Mouse (Mus musculus) MEL (cell line): Measurements from ENCODE around the gene Basp1. TPM values are rescaled to one million over a fixed set of nuclear protein-coding genes. Genes with fewer than 3 reads are reported as not detected.

Experiments
- DNase-seq: peaks from one replicate; pipeline ENCODE4 v3.0.0; 2011; ENCODE audit warnings: low read depth, low spot score
- H3K27ac ChIP-seq: 2 replicates; pipeline ENCODE4 v1.5.1; 2012; ENCODE audit warnings: low read depth, mild to moderate bottlenecking, control low read depth, low read length, moderate library complexity; ENCODE audit not compliant: control insufficient read depth
- H3K27me3 ChIP-seq, 2 experiments: fragments of 150-350 bp in 1 of 2; sonication (generic) in 1 of 2; 2 replicates each; pipeline ENCODE4 v1.6.1; 2012; ENCODE audit warnings: low read length in 2 of 2, mild to moderate bottlenecking in 2 of 2, improper control_type of control experiment in 1 of 2, moderate library complexity in 1 of 2; ENCODE audit not compliant: insufficient read depth in 2 of 2, control insufficient read depth in 1 of 2
- H3K36me3 ChIP-seq, 2 experiments: 2 replicates each; pipeline ENCODE4 v1.6.1; 2012 to 2014; ENCODE audit warnings: low read length in 2 of 2, improper control_type of control experiment in 1 of 2, inconsistent platforms in 1 of 2, mild to moderate bottlenecking in 1 of 2; ENCODE audit not compliant: insufficient read depth in 2 of 2, control insufficient read depth in 1 of 2
- H3K4me1 ChIP-seq, 2 experiments: fragments of 150-350 bp in 1 of 2; sonication (generic) in 1 of 2; 2 replicates each; pipeline ENCODE4 v1.6.1; 2012; ENCODE audit warnings: low read length in 2 of 2, improper control_type of control experiment in 1 of 2, mild to moderate bottlenecking in 1 of 2; ENCODE audit not compliant: insufficient read depth in 2 of 2, control insufficient read depth in 1 of 2
- H3K4me3 ChIP-seq, 2 experiments: fragments of 150-350 bp in 1 of 2; sonication (generic) in 1 of 2; 2 replicates each; pipeline ENCODE4 v1.5.1; 2012; ENCODE audit warnings: low read depth in 2 of 2, low read length in 2 of 2, mild to moderate bottlenecking in 2 of 2, moderate library complexity in 2 of 2, control low read depth in 1 of 2, improper control_type of control experiment in 1 of 2; ENCODE audit not compliant: control insufficient read depth in 1 of 2, insufficient read depth in 1 of 2
- H3K79me2 ChIP-seq: 2 replicates; pipeline ENCODE4 v1.6.1; 2012; ENCODE audit warnings: mild to moderate bottlenecking, low read length, moderate library complexity; ENCODE audit not compliant: control insufficient read depth, poor library complexity, insufficient read depth
- H3K9ac ChIP-seq: 2 replicates; pipeline ENCODE4 v1.6.1; 2012; ENCODE audit warnings: low read depth, mild to moderate bottlenecking, control low read depth, low read length, moderate library complexity; ENCODE audit not compliant: control insufficient read depth, poor library complexity, severe bottlenecking
- H3K9me3 ChIP-seq: fragments of 150-350 bp; sonication (generic); replicated peaks from 2 replicates; pipeline ENCODE4 v1.6.1; 2012; ENCODE audit warnings: mild to moderate bottlenecking, low read length, improper control_type of control experiment, moderate library complexity; ENCODE audit not compliant: insufficient read depth
- BHLHE40 ChIP-seq: IDR thresholded peaks from 2 replicates; pipeline ENCODE4 v1.6.1; 2012; ENCODE audit warnings: low read depth, mild to moderate bottlenecking, inconsistent platforms, low read length, improper control_type of control experiment, borderline replicate concordance
- CTCF ChIP-seq, 3 experiments: IDR thresholded peaks in 2 of 3; conservative IDR thresholded peaks in 1 of 3; 2 replicates each; pipeline ENCODE4 v1.5.1; 2011 to 2012; ENCODE audit warnings: low read length in 3 of 3, low read depth in 2 of 3, mild to moderate bottlenecking in 2 of 3, improper control_type of control experiment in 1 of 3, inconsistent platforms in 1 of 3, mixed read lengths in 1 of 3, moderate library complexity in 1 of 3; ENCODE audit not compliant: control insufficient read depth in 1 of 3, insufficient read depth in 1 of 3, poor library complexity in 1 of 3, severe bottlenecking in 1 of 3
- ETS1 ChIP-seq: IDR thresholded peaks from 2 replicates; pipeline ENCODE4 v1.6.1; 2012; ENCODE audit warnings: low read depth, mild to moderate bottlenecking, inconsistent platforms, low read length, improper control_type of control experiment, moderate library complexity
- GATA1 ChIP-seq: IDR thresholded peaks from 2 replicates; pipeline ENCODE4 v1.6.1; 2011; ENCODE audit warnings: low read depth, low read length, improper control_type of control experiment
- HCFC1 ChIP-seq: IDR thresholded peaks from 2 replicates; pipeline ENCODE4 v1.6.1; 2012; ENCODE audit warnings: low read depth, mild to moderate bottlenecking, inconsistent platforms, low read length, improper control_type of control experiment, moderate library complexity
- MAZ ChIP-seq: IDR thresholded peaks from 2 replicates; pipeline ENCODE4 v1.6.1; 2012; ENCODE audit warnings: low read depth, mild to moderate bottlenecking, inconsistent platforms, low read length, improper control_type of control experiment
- MEF2A ChIP-seq: IDR thresholded peaks from 2 replicates; pipeline ENCODE4 v1.6.1; 2014; ENCODE audit warnings: low read depth, mild to moderate bottlenecking, inconsistent platforms, low read length, improper control_type of control experiment; ENCODE audit not compliant: poor library complexity, insufficient replicate concordance, severe bottlenecking; ENCODE audit errors: extremely low read depth
- NRF1 ChIP-seq: IDR thresholded peaks from 2 replicates; pipeline ENCODE4 v1.6.1; 2014; ENCODE audit warnings: low read depth, mild to moderate bottlenecking, inconsistent platforms, low read length, improper control_type of control experiment, moderate library complexity; ENCODE audit not compliant: poor library complexity, insufficient read depth, severe bottlenecking
- POLR2A ChIP-seq, 2 experiments: IDR thresholded peaks; 2 replicates each; pipeline ENCODE4 v1.6.1; 2011 to 2012; ENCODE audit warnings: low read length in 2 of 2, mild to moderate bottlenecking in 2 of 2, control low read depth in 1 of 2, improper control_type of control experiment in 1 of 2, low read depth in 1 of 2, moderate library complexity in 1 of 2; ENCODE audit not compliant: control insufficient read depth in 1 of 2, insufficient read depth in 1 of 2, poor library complexity in 1 of 2
- POLR2AphosphoS2 ChIP-seq: IDR thresholded peaks from 2 replicates; pipeline ENCODE4 v1.6.1; 2011; ENCODE audit warnings: low read length, improper control_type of control experiment
- RAD21 ChIP-seq: IDR thresholded peaks from 2 replicates; pipeline ENCODE4 v1.6.1; 2011; ENCODE audit warnings: mild to moderate bottlenecking, low read depth, low read length, improper control_type of control experiment
- SMC3 ChIP-seq: IDR thresholded peaks from 2 replicates; pipeline ENCODE4 v1.6.1; 2011; ENCODE audit warnings: low read depth, low read length, improper control_type of control experiment
- TBP ChIP-seq: IDR thresholded peaks from 2 replicates; pipeline ENCODE4 v1.8.0; 2011; ENCODE audit warnings: low read depth, low read length, improper control_type of control experiment
- ZKSCAN1 ChIP-seq: IDR thresholded peaks from 2 replicates; pipeline ENCODE4 v1.6.1; 2012; ENCODE audit warnings: low read depth, mild to moderate bottlenecking, inconsistent platforms, low read length, improper control_type of control experiment, moderate library complexity
- polyA plus RNA-seq, 2 experiments: library from polyadenylated mRNA; stranded (reverse) in 1 of 2; unstranded in 1 of 2; fragments of >175 nt in 1 of 2; fragments of >200 nt in 1 of 2; gene quantifications; 2 replicates each; pipeline versions ENCODE4 v1.2.1 to v1.2.4; 2012; ENCODE audit warnings: low replicate concordance in 2 of 2, low read depth in 1 of 2; ENCODE audit not compliant: insufficient read length in 2 of 2, insufficient read depth in 1 of 2, missing spikeins in 1 of 2
- total RNA-seq: library from RNA; depleted of rRNA; stranded (reverse); fragments of 300-350 nt; gene quantifications from 2 replicates; pipeline ENCODE4 v1.2.3, GENCODE M21; 2012

The Basp1 gene
- total and polyA plus RNA-seq, 3 experiments: 0.12 TPM; not detected in 2

DNA sequence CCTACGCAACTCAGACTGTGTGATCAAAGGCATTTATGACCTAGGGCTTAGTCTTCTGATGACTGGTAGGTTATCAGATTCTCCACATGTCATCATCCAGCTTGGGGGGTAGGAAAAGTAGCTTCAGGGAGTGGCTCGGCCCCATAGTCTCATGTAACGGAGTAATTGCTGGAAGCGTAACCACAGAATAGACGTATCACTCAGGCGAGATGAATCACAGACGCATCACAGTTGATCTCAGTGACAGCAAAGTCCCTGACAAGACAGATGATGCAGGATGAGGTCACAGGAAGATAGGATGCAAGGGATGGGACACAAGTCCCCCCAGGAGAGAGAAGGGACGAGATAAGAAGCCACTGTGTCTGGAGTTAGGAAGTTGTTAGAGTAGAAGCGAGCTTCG is 30.6 kb upstream of the Basp1 start:
- H3K9ac ChIP-seq: no peak overlapping the region
- TF ChIP-seq TBP (no peak), NRF1 (no peak), SMC3 (no peak), BHLHE40 (no peak), MAZ (no peak)
- no peaks in the 10 kb centered on the region for H3K79me2 ChIP-seq
- no peaks in the 10 kb centered on the region for H3K27me3 ChIP-seq
- H3K4me1 ChIP-seq: no peaks in the 10 kb centered on the region
- H3K27ac ChIP-seq: no peak overlapping the region
- H3K9me3 ChIP-seq: no peaks in the 10 kb centered on the region
- no peak for DNase-seq
- no peaks in the 10 kb centered on the region for H3K36me3 ChIP-seq
- H3K4me3 ChIP-seq: no peak overlapping the region

DNA sequence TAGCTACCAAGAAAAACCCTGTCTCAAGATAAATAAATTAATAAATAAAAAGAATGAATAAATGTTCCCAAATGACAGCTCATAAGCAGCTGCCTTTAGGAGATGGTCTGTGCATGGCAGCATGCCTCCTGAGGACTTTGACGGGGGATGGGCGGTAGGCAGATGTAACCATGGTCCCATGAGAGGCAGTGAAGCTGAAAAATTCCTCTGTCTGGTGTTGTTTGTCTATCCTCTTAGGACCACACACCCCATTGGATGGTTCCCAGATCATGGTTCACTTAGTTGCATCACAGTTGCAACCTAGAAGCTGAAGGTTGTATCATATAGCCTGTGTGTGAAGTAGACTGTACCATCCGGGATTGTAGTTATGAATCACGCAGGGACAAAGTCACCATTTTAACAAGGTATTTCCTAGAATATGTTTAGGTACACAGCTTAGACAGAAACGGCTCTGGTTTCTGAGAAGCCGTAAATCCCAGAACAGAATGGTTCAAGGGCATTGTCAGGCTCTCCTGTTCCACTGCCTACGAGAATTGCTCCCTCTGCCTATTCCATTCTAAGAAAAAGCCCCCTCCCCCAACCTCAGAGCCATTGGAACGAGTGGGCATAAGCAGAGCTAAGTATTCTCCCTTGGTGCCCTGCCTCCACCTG is 29.7 kb upstream of the Basp1 start:
- no peaks in the 10 kb centered on the region for H3K27me3 ChIP-seq
- no peak overlapping the region for H3K9ac ChIP-seq
- no peaks in the 10 kb centered on the region for H3K4me1 ChIP-seq
- no peak for DNase-seq
- H3K36me3 ChIP-seq: no peaks in the 10 kb centered on the region
- no peaks in the 10 kb centered on the region for H3K9me3 ChIP-seq
- H3K27ac ChIP-seq: no peak overlapping the region
- H3K79me2 ChIP-seq: no peaks in the 10 kb centered on the region
- no peak overlapping the region for H3K4me3 ChIP-seq
- TF ChIP-seq HCFC1 (no peak), ZKSCAN1 (no peak), GATA1 (no peak)

DNA sequence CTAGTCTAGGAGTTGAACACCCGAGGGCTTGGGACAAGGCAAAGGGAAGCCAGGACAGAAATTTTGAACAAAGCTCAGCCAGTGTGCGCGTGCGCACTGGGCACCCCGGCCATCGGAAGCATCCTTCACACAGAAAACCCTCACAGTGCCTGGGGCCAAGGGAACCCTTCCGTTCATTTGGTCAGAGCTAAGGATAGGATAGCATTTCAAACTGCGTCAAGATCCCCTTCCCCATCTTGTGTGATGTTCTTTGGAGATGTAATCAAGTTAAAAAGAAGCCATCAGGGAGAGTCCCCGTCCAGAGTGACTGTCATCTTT is 28.3 kb upstream of the Basp1 start:
- Histone ChIP-seq H3K27me3 (no peaks in the 10 kb centered on the region), H3K36me3 (no peaks in the 10 kb centered on the region), H3K79me2 (no peaks in the 10 kb centered on the region), H3K27ac (no peak overlapping the region), H3K9me3 (no peaks in the 10 kb centered on the region), H3K9ac (no peak overlapping the region), H3K4me1 (no peaks in the 10 kb centered on the region), H3K4me3 (no peak overlapping the region)
- no peak for DNase-seq
- TF ChIP-seq MAZ: no peak
- TF ChIP-seq ZKSCAN1: no peak
- TF ChIP-seq RAD21: no peak
- TF ChIP-seq POLR2A (IDR thresholded peaks at IDR 0.05; ENCODE audit: control insufficient read depth in 1 of 2, insufficient read depth in 1 of 2, low read depth in 1 of 2, low read length in 2 of 2, poor library complexity in 1 of 2): no peak
- TF ChIP-seq MEF2A: no peak
- TF ChIP-seq ETS1: no peak
- TF ChIP-seq HCFC1: no peak
- no peak for TF ChIP-seq POLR2AphosphoS2
- TF ChIP-seq CTCF (IDR thresholded peaks at IDR 0.05 in 2 of 3, conservative IDR thresholded peaks at IDR 0.05 in 1 of 3; ENCODE audit: control insufficient read depth in 1 of 3, insufficient read depth in 1 of 3, low read depth in 2 of 3, low read length in 3 of 3, poor library complexity in 1 of 3, severe bottlenecking in 1 of 3): no peak
